Mouse (Mus musculus) limb, embryonic 14.5 days (tissue): ENCODE data around the gene Serpina1b. TPM values are rescaled to one million over a fixed set of nuclear protein-coding genes. Genes with fewer than 3 reads are reported as not detected.
"Not testable (repeated sequence)": the region's sequence is repeated elsewhere in the genome, so short reads cannot be mapped to it uniquely, and the experiment has no call there.

Source experiments
- ATAC-seq: fragments of 200-750 bp; cut with Nextera tagmentation; 2 replicates; pipeline ENCODE4 v1.8.0; 2017; ENCODE audit warnings: low read depth, moderate number of reproducible peaks, moderate TSS enrichment; ENCODE audit not compliant: low FRiP score
- DNase-seq: peaks from one replicate; pipeline ENCODE4 v3.0.0-alpha.2; 2015; ENCODE audit warnings: low spot score
- H3K27ac ChIP-seq: fragments of 300-500 bp; sonication (generic); replicated peaks from 2 replicates; pipeline ENCODE4 v1.5.1; 2014; ENCODE audit warnings: low read depth, mild to moderate bottlenecking, low read length, moderate library complexity, mixed read lengths
- H3K27me3 ChIP-seq: fragments of 300-500 bp; sonication (generic); 2 replicates; pipeline ENCODE4 v1.6.1; 2014; ENCODE audit warnings: low read length, mixed read lengths; ENCODE audit not compliant: control insufficient read depth, insufficient read depth
- H3K36me3 ChIP-seq: fragments of 300-500 bp; sonication (generic); 2 replicates; pipeline ENCODE4 v1.6.1; 2014; ENCODE audit warnings: mild to moderate bottlenecking, low read length, moderate library complexity, mixed read lengths; ENCODE audit not compliant: control insufficient read depth, insufficient read depth
- H3K4me1 ChIP-seq: fragments of 300-500 bp; sonication (generic); 2 replicates; pipeline ENCODE4 v1.6.1; 2014; ENCODE audit warnings: antibody characterized with exemption, low read length, mixed read lengths; ENCODE audit not compliant: control insufficient read depth, insufficient read depth
- H3K4me2 ChIP-seq: fragments of 300-500 bp; sonication (generic); replicated peaks from 2 replicates; pipeline ENCODE4 v1.6.1; 2014; ENCODE audit warnings: low read depth, mild to moderate bottlenecking, low read length, moderate library complexity; ENCODE audit not compliant: severe bottlenecking
- H3K4me3 ChIP-seq: fragments of 300-500 bp; sonication (generic); replicated peaks from 2 replicates; pipeline ENCODE4 v1.5.1; 2014; ENCODE audit warnings: low read length
- H3K9ac ChIP-seq: fragments of 300-500 bp; sonication (generic); 2 replicates; pipeline ENCODE4 v1.6.1; 2014; ENCODE audit warnings: mild to moderate bottlenecking, low read depth, low read length, moderate library complexity; ENCODE audit not compliant: severe bottlenecking
- H3K9me3 ChIP-seq: fragments of 300-500 bp; sonication (generic); 2 replicates; pipeline ENCODE4 v1.6.1; 2016; ENCODE audit warnings: low read length; ENCODE audit not compliant: control insufficient read depth
- WGBS: fragments of 180-500 bp; shearing (Covaris S2); extraction: QIAGEN DNeasy Blood & Tissue Kit; methylation state at CpG from one replicate; pipeline ENCODE4 v1.1.7; 2014; 5-methylcytosine and 5-hydroxymethylcytosine counted together
- polyA plus RNA-seq, 2 experiments: library from polyadenylated mRNA; depleted of rRNA in 1 of 2; stranded (reverse) in 1 of 2; unstranded in 1 of 2; fragments of >200 nt; fragmentation: Nextera tagmentation in 1 of 2; extraction: Ambion mirVana in 1 of 2; gene quantifications; 2 replicates each; pipeline versions ENCODE4 v1.2.1 to v1.2.3; 2012 to 2014

The Serpina1b gene
- polyA plus RNA-seq, 2 experiments = 0.80 TPM; not detected in 1

- 79% methylated on average over 5 of the region's 5 CpGs for whole genome bisulfite sequencing
- not testable (repeated sequence) for H3K4me3 ChIP-seq, H3K36me3 ChIP-seq, ATAC-seq, DNase-seq, H3K9ac ChIP-seq, H3K27ac ChIP-seq, H3K4me1 ChIP-seq, H3K4me2 ChIP-seq, H3K27me3 ChIP-seq, H3K9me3 ChIP-seq
Measured at GRCm38 (mm10) chr12:103823826-103824225, 6.3 kb downstream of the Serpina1b start.

DNA sequence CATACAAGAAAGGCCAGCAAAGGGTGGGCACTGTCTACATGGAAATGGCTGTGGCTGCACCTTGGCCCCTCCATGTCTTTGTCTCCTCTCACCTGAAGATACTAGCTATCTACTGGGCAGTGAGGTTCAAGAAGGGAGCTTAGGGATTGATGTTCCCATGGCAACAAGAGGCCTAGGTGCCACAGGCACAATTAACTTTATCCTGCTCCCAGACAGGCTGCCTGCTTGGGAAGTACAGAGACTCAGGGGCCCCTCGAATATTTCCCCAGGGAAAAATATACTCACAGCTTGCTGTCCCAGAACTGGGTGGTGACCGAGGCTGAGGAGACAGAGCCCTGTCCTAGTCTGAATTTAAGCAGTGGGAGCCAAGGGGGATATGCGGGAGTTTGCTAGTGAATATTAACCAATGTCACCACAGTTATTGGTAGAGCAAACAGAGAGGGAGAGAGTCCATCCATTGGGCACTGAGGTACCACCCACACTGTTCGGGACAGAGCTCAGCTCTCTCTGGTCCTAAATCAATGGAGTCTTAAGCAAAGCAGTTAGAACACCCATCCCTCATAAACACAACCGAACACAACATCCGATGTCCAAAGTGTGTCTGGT lies 56.8 kb downstream of the Serpina1b start, which contains the start of gene Serpina1d:
TSS of gene Serpina1d (minus strand) at position 347 of the 606 bp plus-strand sequence.
- WGBS = 87% methylated on average over 6 of the region's 6 CpGs
- H3K27me3 ChIP-seq, H3K9ac ChIP-seq, ATAC-seq, H3K9me3 ChIP-seq, H3K36me3 ChIP-seq, DNase-seq, H3K4me2 ChIP-seq, H3K4me1 ChIP-seq, H3K27ac ChIP-seq, H3K4me3 ChIP-seq: not testable (repeated sequence)

GRCm38 (mm10) chr12:103770597-103770996 lies 59.6 kb downstream of the Serpina1b start:
- not testable (repeated sequence) for H3K4me1 ChIP-seq, H3K36me3 ChIP-seq, H3K27ac ChIP-seq, DNase-seq, H3K4me3 ChIP-seq, H3K9ac ChIP-seq, H3K4me2 ChIP-seq, H3K27me3 ChIP-seq, ATAC-seq, H3K9me3 ChIP-seq
- 63% methylated on average over 1 of the region's 1 CpGs for WGBS

DNA sequence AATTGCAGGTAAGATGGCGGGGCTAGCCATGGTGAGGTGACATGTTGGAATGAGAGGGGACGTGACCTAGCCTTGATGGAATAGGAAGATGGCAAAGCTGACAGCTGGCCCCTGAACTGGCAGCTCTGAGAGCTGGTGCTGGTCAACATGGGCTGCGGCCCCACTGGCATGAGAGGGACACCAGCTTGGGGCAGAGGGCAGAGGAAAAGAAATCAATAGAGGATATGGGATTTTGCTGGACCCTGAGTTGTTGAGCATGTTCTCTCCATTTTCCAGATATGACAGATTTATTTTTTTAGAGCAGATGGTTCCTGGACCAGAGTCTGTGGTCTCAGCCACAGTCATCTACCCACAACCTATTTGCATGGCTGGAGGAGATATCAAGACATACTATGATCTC lies 67.1 kb downstream of the Serpina1b start:
- DNase-seq, H3K27ac ChIP-seq, H3K4me1 ChIP-seq, H3K9ac ChIP-seq, H3K27me3 ChIP-seq, H3K4me3 ChIP-seq, H3K4me2 ChIP-seq, ATAC-seq, H3K36me3 ChIP-seq, H3K9me3 ChIP-seq: not testable (repeated sequence)
- 84% methylated on average over 3 of the region's 3 CpGs for WGBS

DNA sequence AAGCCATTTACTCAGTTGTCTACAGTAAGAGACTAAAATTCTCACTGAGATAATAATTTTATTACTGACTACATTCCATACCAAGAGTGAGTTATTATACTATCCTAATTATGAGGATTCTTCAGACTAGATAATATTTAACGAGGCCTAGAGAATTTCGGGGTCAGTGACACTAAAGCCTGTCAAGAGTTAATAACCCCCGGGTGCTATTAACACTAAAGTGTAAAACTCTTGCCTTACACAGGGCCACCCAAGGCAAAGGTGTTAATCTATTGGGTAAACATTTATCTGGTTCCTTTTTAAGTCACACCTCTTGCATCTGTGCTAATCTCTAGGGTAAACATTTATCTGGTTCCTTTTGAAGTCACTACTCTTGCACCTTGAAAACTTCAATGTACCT lies 69.9 kb downstream of the Serpina1b start:
- not testable (repeated sequence) for H3K4me2 ChIP-seq, ATAC-seq, H3K4me1 ChIP-seq, H3K9ac ChIP-seq, DNase-seq, H3K36me3 ChIP-seq, H3K9me3 ChIP-seq, H3K27me3 ChIP-seq, H3K27ac ChIP-seq, H3K4me3 ChIP-seq
- 87% methylated on average over 3 of the region's 3 CpGs for WGBS

DNA sequence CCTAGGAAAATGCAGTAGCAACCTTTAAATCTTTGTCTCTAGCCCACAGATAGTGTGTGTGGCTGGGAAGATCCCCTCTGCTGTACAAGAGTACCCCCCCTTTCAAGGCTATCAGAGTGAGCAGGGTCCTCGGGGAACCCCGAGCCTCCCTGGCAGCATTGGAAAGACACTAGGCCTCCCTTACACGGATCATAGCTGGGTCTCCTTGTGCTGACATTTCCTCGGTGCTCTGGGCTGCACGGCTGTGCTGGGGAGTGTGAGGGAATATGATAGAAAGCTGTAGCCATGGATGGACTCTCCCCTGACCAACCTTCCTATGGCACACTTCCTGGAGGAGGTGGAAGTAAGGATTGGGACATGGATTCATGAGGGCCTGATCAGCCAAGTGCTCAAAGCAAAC lies 84.2 kb downstream of the Serpina1b start:
- 86% methylated on average over 5 of the region's 5 CpGs for WGBS
- H3K9ac ChIP-seq, H3K4me2 ChIP-seq, H3K4me1 ChIP-seq, H3K4me3 ChIP-seq, ATAC-seq, H3K27me3 ChIP-seq, H3K36me3 ChIP-seq, DNase-seq, H3K27ac ChIP-seq, H3K9me3 ChIP-seq: not testable (repeated sequence)

DNA sequence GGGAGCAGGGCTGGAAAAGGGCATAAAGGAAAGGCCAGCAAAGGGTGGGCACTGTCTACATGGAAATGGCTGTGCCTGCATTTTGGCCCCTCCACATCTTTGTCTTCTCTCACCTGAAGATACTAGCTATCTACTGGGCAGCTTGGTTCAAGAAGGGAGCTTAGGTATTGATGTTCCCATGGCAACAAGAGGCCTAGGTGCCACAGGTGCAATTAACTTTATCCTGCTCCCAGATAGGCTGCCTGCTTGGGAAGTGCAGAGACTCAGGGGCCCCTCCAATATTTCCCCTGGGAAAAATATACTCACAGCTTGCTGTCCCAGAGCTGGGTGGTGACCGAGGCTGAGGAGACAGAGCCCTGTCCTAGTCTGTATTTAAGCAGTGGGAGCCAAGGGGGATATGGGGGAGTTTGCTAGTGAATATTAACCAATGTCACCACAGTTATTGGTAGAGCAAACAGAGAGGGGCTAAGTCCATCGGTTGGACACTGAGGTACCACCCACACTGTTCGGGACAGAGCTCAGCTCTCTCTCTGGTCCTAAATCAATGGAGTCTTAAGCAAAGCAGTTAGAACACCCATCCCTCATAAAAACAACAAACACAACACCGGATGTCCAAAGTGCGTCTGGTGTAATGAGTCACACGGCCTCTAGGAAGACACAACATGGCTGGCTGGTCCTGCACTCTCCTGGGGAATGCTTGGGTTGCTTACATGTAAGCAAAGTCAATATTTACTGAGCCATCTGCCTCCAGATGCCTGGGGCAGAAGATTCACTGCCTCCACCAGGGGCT lies 92.2 kb downstream of the Serpina1b start:
- not testable (repeated sequence) for DNase-seq, H3K9ac ChIP-seq, H3K27me3 ChIP-seq, H3K9me3 ChIP-seq, ATAC-seq, H3K4me3 ChIP-seq, H3K4me2 ChIP-seq, H3K27ac ChIP-seq, H3K4me1 ChIP-seq, H3K36me3 ChIP-seq
- WGBS = 83% methylated on average over 5 of the region's 6 CpGs

GRCm38 (mm10) chr12:103735566-103735965 lies 94.6 kb downstream of the Serpina1b start:
- not testable (repeated sequence) for H3K27ac ChIP-seq, DNase-seq, H3K27me3 ChIP-seq, H3K36me3 ChIP-seq, H3K9ac ChIP-seq, ATAC-seq, H3K9me3 ChIP-seq, H3K4me1 ChIP-seq, H3K4me2 ChIP-seq, H3K4me3 ChIP-seq
- WGBS = 83% methylated on average over 4 of the region's 4 CpGs
